Mouse (Mus musculus): Measurements from ENCODE around the gene Esr1. TPM values are rescaled to one million over a fixed set of nuclear protein-coding genes. Genes with fewer than 3 reads are reported as not detected.
"Not testable (repeated sequence)": the region's sequence is repeated elsewhere in the genome, so short reads cannot be mapped to it uniquely, and the experiment has no call there.

The Esr1 gene
- polyA plus RNA-seq, 3 experiments from 2014 or later: 1.3 to 6.4 (median 4.4) TPM

GRCm38 (mm10) chr10:4694336-4694865 is 83.0 kb downstream of the Esr1 start:
- ATAC-seq: no peak

- no peak for ATAC-seq
Measured at GRCm38 (mm10) chr10:4709915-4710314, 98.5 kb downstream of the Esr1 start.

- ATAC-seq: no peak
Measured at GRCm38 (mm10) chr10:4711434-4711833, 100.0 kb downstream of the Esr1 start.

- ATAC-seq: no peak
Measured at GRCm38 (mm10) chr10:4712061-4712908, 100.9 kb downstream of the Esr1 start.

- no peak for ATAC-seq
Measured at GRCm38 (mm10) chr10:4713398-4713797, 102.0 kb downstream of the Esr1 start.

GRCm38 (mm10) chr10:4724851-4725250 is 113.5 kb downstream of the Esr1 start:
- ATAC-seq: no peak

- no peak for ATAC-seq
Measured at GRCm38 (mm10) chr10:4726141-4726540, 114.7 kb downstream of the Esr1 start.

GRCm38 (mm10) chr10:4732328-4732727 is 120.9 kb downstream of the Esr1 start:
- ATAC-seq: no peak

GRCm38 (mm10) chr10:4733987-4734386 is 122.6 kb downstream of the Esr1 start:
- no peak for ATAC-seq

- no peak for ATAC-seq
Measured at GRCm38 (mm10) chr10:4734942-4735341, 123.5 kb downstream of the Esr1 start.

- no peak for ATAC-seq
Measured at GRCm38 (mm10) chr10:4738311-4738710, 126.9 kb downstream of the Esr1 start.

- ATAC-seq: not testable (repeated sequence)
Measured at GRCm38 (mm10) chr10:4751091-4751490, 139.7 kb downstream of the Esr1 start.

- no peak for ATAC-seq
Measured at GRCm38 (mm10) chr10:4752977-4753376, 141.6 kb downstream of the Esr1 start.

- ATAC-seq: no peak
Measured at GRCm38 (mm10) chr10:4775541-4775940, 164.1 kb downstream of the Esr1 start.

- ATAC-seq: no peak
Measured at GRCm38 (mm10) chr10:4776007-4776713, 164.8 kb downstream of the Esr1 start.

- no peak for ATAC-seq
Measured at GRCm38 (mm10) chr10:4776714-4777090, 165.3 kb downstream of the Esr1 start.

GRCm38 (mm10) chr10:4777996-4778395 is 166.6 kb downstream of the Esr1 start:
- no peak for ATAC-seq

GRCm38 (mm10) chr10:4780926-4781325 is 169.5 kb downstream of the Esr1 start:
- no peak for ATAC-seq

GRCm38 (mm10) chr10:4787003-4787628 is 175.7 kb downstream of the Esr1 start:
- no peak for ATAC-seq

GRCm38 (mm10) chr10:4798268-4798808 is 186.9 kb downstream of the Esr1 start:
- no peak for ATAC-seq

GRCm38 (mm10) chr10:4824366-4824765 is 213.0 kb downstream of the Esr1 start:
- no peak for ATAC-seq

GRCm38 (mm10) chr10:4830592-4830991 is 219.2 kb downstream of the Esr1 start:
- no peak for ATAC-seq

GRCm38 (mm10) chr10:4838099-4838498 is 226.7 kb downstream of the Esr1 start:
- ATAC-seq: no peak
